ENCODE assay signal across 8 mouse cellular contexts in the genomic region with DNA sequence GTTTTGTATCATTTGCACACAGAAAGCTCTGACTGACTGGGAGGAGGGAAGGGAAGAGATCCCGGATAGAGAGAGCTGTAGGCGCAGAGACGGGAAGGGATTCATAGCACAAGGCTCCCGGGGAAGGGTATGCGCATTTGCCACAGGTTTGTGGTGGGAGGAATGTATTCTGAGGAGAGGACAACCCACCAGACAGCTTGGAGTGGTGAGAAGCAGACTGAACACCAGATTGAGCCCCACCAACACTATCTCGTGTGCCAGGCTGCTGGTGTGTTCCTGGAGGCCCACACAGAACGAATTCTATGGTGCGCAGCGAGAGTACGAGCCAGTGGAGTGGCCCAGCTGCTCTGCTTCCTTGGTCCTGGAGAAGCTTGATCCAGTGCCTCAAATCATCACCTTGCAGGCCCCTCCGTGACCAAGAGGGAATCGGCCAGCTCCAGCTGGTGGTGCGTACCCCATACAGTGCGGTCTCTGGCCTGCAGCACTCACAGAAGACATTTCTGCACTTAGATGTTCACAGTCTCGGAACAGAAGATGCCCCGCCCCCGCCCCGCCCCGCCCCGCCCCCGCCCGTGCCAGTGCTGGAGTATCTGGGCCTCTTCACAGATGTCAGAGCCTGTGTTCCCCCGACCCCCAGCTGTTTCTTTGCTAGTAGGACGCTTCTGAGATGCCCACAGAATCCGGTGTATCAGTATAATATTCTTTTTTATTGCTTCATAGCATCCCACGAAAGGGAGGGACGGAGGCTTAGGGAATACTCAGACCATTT.
A peak's percentile ranks its signal among the peaks of the same experiment; 100 is the strongest.
DNase-seq lines count a peak whose midpoint lies in the region; ATAC-seq and TF ChIP-seq lines count a peak whose summit lies in the region.

No protein-coding gene starts in this region.

- intact Hi-C loops in left cerebral cortex, postnatal 14 days (cut with DNase I), result loop anchor here (5.0 kb wide), 1 partner anchor 90 kb away; no protein-coding TSS in a partner anchor
- intact Hi-C loops in gastrocnemius, adult 2 months (cut with DNase I), result no loop called here

- no peak overlapping the region for H3K27ac ChIP-seq in midbrain, embryonic 12.5 days (replicated peaks)
- H3K27ac ChIP-seq in midbrain, embryonic 15.5 days, result no peak overlapping the region
- H3K27ac ChIP-seq in stomach, embryonic 15.5 days, result peak overlapping the region; percentile 76
- no peak overlapping the region for H3K27ac ChIP-seq in gastrocnemius, adult 2 months

- H3K4me1 ChIP-seq in midbrain, embryonic 12.5 days, result peaks cover 30% of the 10 kb centered on the region
- H3K4me1 ChIP-seq in midbrain, embryonic 15.5 days, result peaks cover 18% of the 10 kb centered on the region
- peaks cover 30% of the 10 kb centered on the region for H3K4me1 ChIP-seq in stomach, embryonic 15.5 days

- no peaks in the 10 kb centered on the region for H3K9me3 ChIP-seq in midbrain, embryonic 12.5 days
- no peaks in the 10 kb centered on the region for H3K9me3 ChIP-seq in midbrain, embryonic 15.5 days
- no peaks in the 10 kb centered on the region for H3K9me3 ChIP-seq in stomach, embryonic 15.5 days

- H3K27me3 ChIP-seq in midbrain, embryonic 12.5 days, result peaks cover 6% of the 10 kb centered on the region; the same call in 1 of the 2 replicates
- H3K27me3 ChIP-seq in midbrain, embryonic 15.5 days (replicated peaks), result no peaks in the 10 kb centered on the region
- H3K27me3 ChIP-seq in stomach, embryonic 15.5 days (replicated peaks), result no peaks in the 10 kb centered on the region

- no peak for ATAC-seq in midbrain, embryonic 12.5 days (ENCODE audit: low FRiP score, low read depth)
- ATAC-seq in midbrain, embryonic 15.5 days (replicated peaks), result no peak
- peak; percentile 97 for ATAC-seq in frontal cortex, adult (ENCODE audit: low TSS enrichment)
- ATAC-seq in stomach, embryonic 15.5 days (ENCODE audit: insufficient read depth, low FRiP score, low read depth), result no peak

- H3K4me2 ChIP-seq in midbrain, embryonic 12.5 days (replicated peaks), result peak overlapping the region; percentile 27
- H3K4me2 ChIP-seq in midbrain, embryonic 15.5 days, result no peak overlapping the region
- H3K4me2 ChIP-seq in stomach, embryonic 15.5 days, result peak overlapping the region; percentile 32; the same call in 1 of the 2 replicates

- 31% methylated on average over 27 of the region's 27 CpGs for WGBS in midbrain, embryonic 12.5 days
- 33% methylated on average over 27 of the region's 27 CpGs for WGBS in midbrain, embryonic 15.5 days
- WGBS in stomach, embryonic 15.5 days, result 36% methylated on average over 27 of the region's 27 CpGs

- H3K9ac ChIP-seq in midbrain, embryonic 12.5 days (replicated peaks), result no peak overlapping the region
- H3K9ac ChIP-seq in midbrain, embryonic 15.5 days, result no peak overlapping the region
- H3K9ac ChIP-seq in stomach, embryonic 15.5 days, result no peak overlapping the region; the same call in 1 of the 2 replicates

- TF ChIP-seq CTCF in gastrocnemius, adult 2 months (IDR thresholded peaks at IDR 0.05), result no peak

- DNase-seq in left cerebral cortex, postnatal 14 days (ENCODE audit: low spot score in 2 of 2), result peak; percentile 83 to 90
- no peak for DNase-seq in gastrocnemius, adult 2 months
- DNase-seq in lung, postnatal 4 days, result no peak
- no peak for DNase-seq in gastrocnemius, postnatal 4 days (ENCODE audit: low spot score in 2 of 2)

- H3K36me3 ChIP-seq in midbrain, embryonic 12.5 days, result no peaks in the 10 kb centered on the region
- H3K36me3 ChIP-seq in midbrain, embryonic 15.5 days (replicated peaks), result no peaks in the 10 kb centered on the region
- H3K36me3 ChIP-seq in stomach, embryonic 15.5 days, result no peaks in the 10 kb centered on the region

- H3K4me3 ChIP-seq in midbrain, embryonic 12.5 days, result no peak overlapping the region
- no peak overlapping the region for H3K4me3 ChIP-seq in midbrain, embryonic 15.5 days
- H3K4me3 ChIP-seq in stomach, embryonic 15.5 days (replicated peaks), result no peak overlapping the region
- H3K4me3 ChIP-seq in gastrocnemius, adult 2 months, result no peak overlapping the region

Comparison
In these comparisons a context has a peak if more than half of its experiments do, and no peak if none do; other contexts are left out.
1. DNase-seq: peak in left cerebral cortex, postnatal 14 days (2 of 2); none in gastrocnemius, adult 2 months (single experiment), lung, postnatal 4 days (0 of 2) and gastrocnemius, postnatal 4 days (0 of 2).